Mouse (Mus musculus) midbrain, embryonic 16.5 days (tissue): ENCODE measurements at regions not wholly inside any gene's neighbourhood (a gene's known extent, or its start where the extent isn't known, plus 50 kb on each side); places are given as distances from the start of the nearest gene placed in this dataset.

Experiments
- ATAC-seq: fragments of 200-750 bp; cut with Nextera tagmentation; 2 replicates; pipeline ENCODE4 v1.8.0; 2017; ENCODE audit warnings: moderate TSS enrichment
- H3K27ac ChIP-seq: fragments of 300-500 bp; sonication (generic); 2 replicates; pipeline ENCODE4 v1.5.1; 2014; ENCODE audit warnings: mild to moderate bottlenecking, low read length, mixed read lengths
- H3K27me3 ChIP-seq: fragments of 300-500 bp; sonication (generic); 2 replicates; pipeline ENCODE4 v1.6.1; 2014; ENCODE audit warnings: low read depth, low read length, mixed read lengths; ENCODE audit not compliant: control insufficient read depth, insufficient read depth
- H3K36me3 ChIP-seq: fragments of 300-500 bp; sonication (generic); 2 replicates; pipeline ENCODE4 v1.6.1; 2014; ENCODE audit warnings: mild to moderate bottlenecking, low read length, moderate library complexity, mixed read lengths; ENCODE audit not compliant: control insufficient read depth, insufficient read depth
- H3K4me1 ChIP-seq: fragments of 300-500 bp; sonication (generic); 2 replicates; pipeline ENCODE4 v1.6.1; 2014; ENCODE audit warnings: mild to moderate bottlenecking, low read length, mixed read lengths; ENCODE audit not compliant: control insufficient read depth, insufficient read depth
- H3K4me2 ChIP-seq: fragments of 300-500 bp; sonication (generic); 2 replicates; pipeline ENCODE4 v1.6.1; 2014; ENCODE audit warnings: mild to moderate bottlenecking, low read length, mixed read lengths
- H3K4me3 ChIP-seq: fragments of 300-500 bp; sonication (generic); 2 replicates; pipeline ENCODE4 v1.5.1; 2014; ENCODE audit warnings: low read depth, mild to moderate bottlenecking, low read length, moderate library complexity, mixed read lengths
- H3K9ac ChIP-seq: fragments of 300-500 bp; sonication (generic); 2 replicates; pipeline ENCODE4 v1.6.1; 2014; ENCODE audit warnings: low read depth, low read length, mixed read lengths
- H3K9me3 ChIP-seq: fragments of 300-500 bp; sonication (generic); replicated peaks from 2 replicates; pipeline ENCODE4 v1.6.1; 2014; ENCODE audit warnings: mild to moderate bottlenecking, low read length, mixed read lengths; ENCODE audit not compliant: control insufficient read depth, poor library complexity, severe bottlenecking
- WGBS: fragments of 180-500 bp; shearing (Covaris S2); extraction: QIAGEN DNeasy Blood & Tissue Kit; methylation state at CpG from one replicate; pipeline ENCODE4 v1.1.7; 2014; 5-methylcytosine and 5-hydroxymethylcytosine counted together

- H3K9ac ChIP-seq, result no peak overlapping the region
- H3K27me3 ChIP-seq, result no peaks in the 10 kb centered on the region
- H3K4me1 ChIP-seq, result no peaks in the 10 kb centered on the region
- no peak overlapping the region for H3K4me3 ChIP-seq
- ATAC-seq, result no peak
- 83% methylated on average over 2 of the region's 2 CpGs for WGBS
- H3K4me2 ChIP-seq, result no peak overlapping the region
- H3K27ac ChIP-seq, result no peak overlapping the region
- no peaks in the 10 kb centered on the region for H3K36me3 ChIP-seq
- H3K9me3 ChIP-seq, result peaks cover 2% of the 10 kb centered on the region; the same call in 1 of the 2 replicates
Observed at GRCm38 (mm10) chr1:35797064-35797463, 271.1 kb upstream of the Hs6st1 start.

DNA sequence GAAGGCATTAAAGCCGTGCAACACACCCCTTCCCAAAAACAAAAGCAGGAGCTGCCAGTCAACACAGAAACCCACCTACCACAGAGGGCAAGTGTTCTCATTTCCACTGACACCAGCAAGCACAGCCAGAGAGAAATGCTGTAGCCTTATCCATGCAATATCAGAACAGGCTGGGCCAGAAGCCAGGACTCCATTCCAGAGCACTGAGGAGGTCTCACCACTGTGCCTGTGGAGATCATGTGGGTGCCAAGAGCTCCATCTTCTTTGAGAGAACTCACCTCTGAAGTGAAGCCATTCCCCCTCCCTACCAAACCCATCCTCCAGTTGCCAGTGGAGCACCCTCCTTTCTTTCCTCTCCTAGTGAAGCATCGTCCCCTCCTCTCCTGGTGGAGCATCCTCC, 270.7 kb upstream of the Hs6st1 start:
- H3K27ac ChIP-seq, result no peak overlapping the region
- no peaks in the 10 kb centered on the region for H3K27me3 ChIP-seq
- no peak overlapping the region for H3K9ac ChIP-seq
- H3K4me3 ChIP-seq, result no peak overlapping the region
- no peak for ATAC-seq
- 88% methylated on average over 2 of the region's 2 CpGs for WGBS
- H3K9me3 ChIP-seq, result peaks cover 2% of the 10 kb centered on the region; the same call in 1 of the 2 replicates
- H3K4me2 ChIP-seq, result no peak overlapping the region
- H3K4me1 ChIP-seq, result no peaks in the 10 kb centered on the region
- H3K36me3 ChIP-seq, result no peaks in the 10 kb centered on the region

DNA sequence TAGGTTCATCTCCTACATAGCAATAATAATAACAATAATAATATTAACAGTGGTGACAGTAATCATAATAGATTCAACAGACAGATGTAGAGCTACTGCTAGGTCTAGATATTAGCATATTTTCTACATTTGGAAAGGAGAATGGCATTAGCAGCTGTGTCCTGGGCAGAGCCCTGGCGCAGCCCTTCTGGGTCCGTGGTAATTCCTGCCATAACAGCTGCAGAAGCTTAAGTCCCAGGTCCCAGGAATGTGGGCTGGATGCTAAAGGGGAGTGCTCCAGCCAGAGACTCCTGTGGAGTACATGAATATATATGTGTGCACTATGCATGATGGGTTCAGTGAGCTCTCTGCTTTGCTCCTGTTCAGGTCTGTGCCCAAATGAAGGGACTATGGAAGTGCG, 262.7 kb upstream of the Hs6st1 start:
- Histone ChIP-seq H3K4me3 (no peak overlapping the region), H3K27ac (no peak overlapping the region), H3K27me3 (no peaks in the 10 kb centered on the region), H3K4me1 (no peaks in the 10 kb centered on the region), H3K36me3 (no peaks in the 10 kb centered on the region), H3K4me2 (no peak overlapping the region), H3K9me3 (no peaks in the 10 kb centered on the region), H3K9ac (no peak overlapping the region)
- no peak for ATAC-seq
- 64% methylated on average over 3 of the region's 3 CpGs for WGBS

- no peak for ATAC-seq
- Histone ChIP-seq H3K4me2 (no peak overlapping the region), H3K9ac (no peak overlapping the region), H3K4me1 (no peaks in the 10 kb centered on the region), H3K4me3 (no peak overlapping the region), H3K27ac (no peak overlapping the region), H3K36me3 (no peaks in the 10 kb centered on the region), H3K27me3 (no peaks in the 10 kb centered on the region), H3K9me3 (no peaks in the 10 kb centered on the region)
- WGBS, result 83% methylated on average over 2 of the region's 2 CpGs
Observed at GRCm38 (mm10) chr1:35806329-35806728, 261.9 kb upstream of the Hs6st1 start.

GRCm38 (mm10) chr1:35806731-35807130, 261.5 kb upstream of the Hs6st1 start:
- Histone ChIP-seq H3K9ac (no peak overlapping the region), H3K9me3 (no peaks in the 10 kb centered on the region), H3K36me3 (no peaks in the 10 kb centered on the region), H3K4me2 (no peak overlapping the region), H3K4me3 (no peak overlapping the region), H3K27me3 (no peaks in the 10 kb centered on the region), H3K27ac (no peak overlapping the region), H3K4me1 (no peaks in the 10 kb centered on the region)
- no peak for ATAC-seq
- 32% methylated on average over 1 of the region's 1 CpGs for WGBS

GRCm38 (mm10) chr1:35808894-35809293, 259.3 kb upstream of the Hs6st1 start:
- WGBS, result 86% methylated on average over 4 of the region's 4 CpGs
- Histone ChIP-seq H3K36me3 (no peaks in the 10 kb centered on the region), H3K9me3 (no peaks in the 10 kb centered on the region), H3K27me3 (no peaks in the 10 kb centered on the region), H3K9ac (no peak overlapping the region), H3K4me1 (no peaks in the 10 kb centered on the region), H3K4me3 (no peak overlapping the region), H3K27ac (no peak overlapping the region), H3K4me2 (no peak overlapping the region)
- ATAC-seq, result no peak

GRCm38 (mm10) chr1:35809341-35809740, 258.9 kb upstream of the Hs6st1 start:
- Histone ChIP-seq H3K27me3 (no peaks in the 10 kb centered on the region), H3K4me3 (no peak overlapping the region), H3K9ac (no peak overlapping the region), H3K4me2 (no peak overlapping the region), H3K27ac (no peak overlapping the region), H3K36me3 (no peaks in the 10 kb centered on the region), H3K9me3 (no peaks in the 10 kb centered on the region), H3K4me1 (no peaks in the 10 kb centered on the region)
- ATAC-seq, result no peak
- 38% methylated on average over 1 of the region's 1 CpGs for WGBS

DNA sequence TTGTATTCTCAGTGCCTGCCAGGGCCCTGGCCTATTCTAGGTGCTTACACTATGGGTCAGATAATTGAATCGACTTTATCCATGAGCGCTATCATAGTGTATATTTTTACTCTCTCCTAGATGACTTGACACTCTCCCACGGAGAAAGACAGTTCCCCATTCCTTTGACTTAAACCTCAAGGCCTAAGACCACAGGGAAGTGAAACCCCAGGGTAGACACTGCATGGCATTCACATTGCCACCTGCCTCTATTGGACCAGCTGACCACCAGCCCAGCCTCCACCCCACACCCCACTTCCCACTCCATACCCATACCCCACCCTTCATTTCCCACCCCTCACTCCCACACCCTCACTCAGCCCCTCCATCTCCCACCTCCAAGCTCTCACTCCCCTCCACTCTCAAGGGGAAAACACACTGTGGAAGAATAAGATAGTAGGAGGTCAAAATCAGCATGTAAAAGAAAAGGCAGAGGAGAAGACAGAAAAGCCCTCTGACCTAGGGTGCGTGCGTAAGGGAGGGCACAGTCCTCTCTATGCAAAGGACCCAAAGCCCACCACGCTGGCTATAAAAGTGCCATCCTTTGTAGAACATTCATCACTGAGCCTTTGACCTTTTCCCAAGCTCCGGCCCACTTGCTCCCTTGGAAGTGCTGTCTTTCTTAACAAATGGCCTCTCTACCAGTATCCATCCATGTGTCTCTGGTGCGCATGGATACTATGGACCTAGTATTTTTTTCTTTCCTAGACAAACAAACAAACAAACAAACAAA, 257.4 kb upstream of the Hs6st1 start:
- Histone ChIP-seq H3K27ac (no peak overlapping the region), H3K9ac (no peak overlapping the region), H3K27me3 (no peaks in the 10 kb centered on the region), H3K9me3 (no peaks in the 10 kb centered on the region), H3K4me1 (no peaks in the 10 kb centered on the region), H3K36me3 (no peaks in the 10 kb centered on the region), H3K4me3 (no peak overlapping the region), H3K4me2 (no peak overlapping the region)
- 88% methylated on average over 8 of the region's 8 CpGs for WGBS
- ATAC-seq, result no peak

DNA sequence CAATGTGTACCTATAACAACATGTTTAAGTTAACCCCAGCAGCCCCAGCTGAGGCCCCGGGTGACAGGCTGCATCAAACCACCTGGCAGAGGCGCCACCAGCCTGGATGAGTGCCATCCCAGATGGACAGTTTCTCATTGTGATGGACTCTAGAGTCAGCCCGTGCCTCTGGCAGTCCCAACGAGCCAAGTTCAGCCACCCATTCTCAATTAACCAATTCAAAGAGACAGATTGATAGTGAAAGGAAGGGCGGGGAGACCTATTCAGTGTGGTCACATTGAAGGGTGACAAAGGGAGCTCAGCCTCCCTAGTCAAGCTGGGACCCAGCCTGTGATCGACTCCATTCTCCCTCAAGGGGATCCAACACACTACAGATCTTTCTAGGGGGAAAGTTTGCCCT, 256.8 kb upstream of the Hs6st1 start:
- Histone ChIP-seq H3K27me3 (no peaks in the 10 kb centered on the region), H3K36me3 (no peaks in the 10 kb centered on the region), H3K4me3 (no peak overlapping the region), H3K9me3 (no peaks in the 10 kb centered on the region), H3K4me1 (no peaks in the 10 kb centered on the region), H3K4me2 (no peak overlapping the region), H3K27ac (no peak overlapping the region), H3K9ac (no peak overlapping the region)
- WGBS, result 52% methylated on average over 6 of the region's 6 CpGs
- ATAC-seq, result no peak
